Mouse (Mus musculus) gastrocnemius, postnatal 36 days (tissue): ENCODE data around the gene Ky. TPM values are rescaled to one million over a fixed set of nuclear protein-coding genes. Genes with fewer than 3 reads are reported as not detected.

ENCODE experiments used
- DNase-seq, 2 experiments: peaks; one replicate each; pipeline ENCODE4 v3.0.0; 2022
- intact Hi-C: fragments of 180-260 bp; cut with DNase I; formaldehyde crosslinking; loops from one replicate; pipeline ENCODE4 v1.15.1; 2025
- long read RNA-seq, 2 experiments: library from polyadenylated mRNA; stranded (forward); transcript quantifications; one replicate each; pipeline ENCODE4 v2.0.0; 2021
- total RNA-seq, 2 experiments: library from RNA; stranded (reverse); gene quantifications; 2 replicates each; pipeline ENCODE4 v1.2.3; 2021

Gene Ky
- 10 to 100 TPM; 78.9 to 87.7 TPM for total RNA-seq
- long read RNA-seq, experiment 1, full-length matches to known transcripts, result 1 of 13 reads
- long read RNA-seq, experiment 1, partial matches to known transcripts, result 2 of 13 reads
- long read RNA-seq, experiment 1, other reads (novel, unspliced or antisense), result 10 of 13 reads
- long read RNA-seq, experiment 2, full-length matches to known transcripts, result 1 of 27 reads
- long read RNA-seq, experiment 2, partial matches to known transcripts, result 2 of 27 reads
- long read RNA-seq, experiment 2, other reads (novel, unspliced or antisense), result 24 of 27 reads

GRCm38 (mm10) chr9:102505700-102506585, at the start of gene Ky:
TSS of gene Ky (plus strand) at chr9:102505750.
- DNase-seq, result peak; percentile 29 to 57
- intact Hi-C loops, result no loop called here

DNA sequence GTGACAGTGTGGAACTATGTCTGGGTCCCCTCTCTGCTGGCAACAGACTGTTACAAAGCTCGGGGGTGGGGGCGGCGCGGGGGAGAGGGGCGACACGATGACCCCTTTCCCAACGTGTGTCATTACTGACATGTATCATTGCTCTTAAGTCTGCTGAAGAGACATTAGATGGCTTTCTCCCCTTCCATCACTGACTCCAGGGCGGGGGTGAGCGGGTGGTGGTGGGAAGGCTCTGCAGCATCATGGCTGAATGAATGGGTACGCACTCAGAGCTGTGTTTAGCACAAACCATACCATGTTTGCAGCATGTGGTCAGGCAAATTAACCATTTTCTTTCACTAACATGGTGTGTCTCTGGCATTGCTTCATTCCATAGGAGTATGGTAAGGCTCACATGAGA, 43.3 kb upstream of the Ky start:
- intact Hi-C loops, result no loop called here
- DNase-seq, result no peak

DNA sequence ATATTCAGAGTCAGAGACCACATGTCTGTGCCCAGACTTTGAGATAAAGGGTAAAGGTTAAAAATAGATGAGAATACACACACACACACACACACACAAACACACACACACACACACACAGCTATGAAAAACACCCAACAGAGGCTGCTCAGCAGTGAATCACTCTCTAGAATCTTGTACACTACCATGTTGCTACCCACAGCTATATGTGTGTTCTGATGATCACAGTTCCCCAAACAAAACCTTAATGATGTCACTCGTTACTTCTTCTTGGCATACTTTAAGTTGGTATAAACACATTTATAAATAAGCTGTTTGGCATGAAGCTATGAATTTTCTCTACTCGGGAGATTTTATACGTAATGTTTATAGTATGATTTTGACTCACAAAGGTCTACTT, 40.5 kb upstream of the Ky start:
- intact Hi-C loops, result no loop called here
- no peak for DNase-seq

- intact Hi-C loops, result no loop called here
- no peak for DNase-seq
These were observed 39.8 kb upstream of the Ky start for GRCm38 (mm10) chr9:102465726-102466125.

DNA sequence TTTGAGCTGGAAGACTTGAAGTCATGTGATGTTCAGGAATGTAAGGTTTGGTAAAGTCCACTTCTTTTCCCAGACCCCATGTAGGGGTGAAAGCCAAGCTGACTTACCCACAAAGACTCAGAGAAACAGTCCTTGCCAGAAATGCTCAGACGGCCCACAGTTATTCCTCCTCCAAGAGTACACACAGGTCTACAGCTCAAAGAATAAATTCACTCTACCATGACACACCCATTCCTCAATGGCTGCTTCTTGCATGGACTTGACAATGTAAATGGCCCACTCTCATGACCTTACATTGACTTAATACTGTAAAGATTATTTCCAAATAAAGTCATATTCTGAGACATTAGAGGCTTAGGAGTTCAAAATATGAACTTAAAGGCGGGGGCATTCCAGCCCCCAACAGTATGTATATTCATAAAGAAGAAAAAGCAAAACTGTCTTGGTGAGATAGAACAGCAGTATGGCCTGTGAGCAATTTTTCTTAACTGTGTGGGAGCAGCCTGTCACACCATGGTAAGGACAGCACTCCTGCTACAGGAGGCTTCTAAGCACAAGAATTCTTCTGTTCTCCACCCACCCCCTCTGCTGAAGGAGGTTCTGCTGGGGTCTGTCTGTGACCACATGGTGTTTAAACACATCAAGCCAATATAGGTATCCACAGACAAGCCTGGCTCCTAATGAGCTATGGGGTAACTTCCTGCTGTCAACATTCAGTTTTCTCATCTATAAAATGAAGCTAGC, 35.3 kb upstream of the Ky start:
- intact Hi-C loops, result no loop called here
- no peak for DNase-seq

- intact Hi-C loops, result no loop called here
- no peak for DNase-seq
These were observed 27.6 kb upstream of the Ky start for GRCm38 (mm10) chr9:102477767-102478450.

DNA sequence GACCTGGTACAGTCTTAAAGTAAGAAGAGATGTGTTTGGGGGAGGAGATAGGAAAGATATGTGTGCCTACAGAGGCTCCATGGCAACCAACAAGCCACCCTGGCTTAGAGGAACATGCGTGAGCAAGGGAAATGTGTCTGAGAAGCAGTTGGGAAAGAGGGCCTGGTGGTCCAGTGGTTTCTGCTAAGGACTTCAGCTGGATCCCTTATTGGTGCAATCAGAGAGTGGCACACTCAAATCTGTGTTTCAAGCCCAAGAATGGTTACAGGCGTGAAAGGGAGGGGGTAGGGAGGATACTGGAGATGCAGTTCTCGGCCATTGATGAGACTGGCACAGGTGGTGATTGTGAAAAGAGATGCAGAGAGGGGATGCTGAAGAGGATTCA, 27.1 kb upstream of the Ky start:
- intact Hi-C loops, result no loop called here
- no peak for DNase-seq

DNA sequence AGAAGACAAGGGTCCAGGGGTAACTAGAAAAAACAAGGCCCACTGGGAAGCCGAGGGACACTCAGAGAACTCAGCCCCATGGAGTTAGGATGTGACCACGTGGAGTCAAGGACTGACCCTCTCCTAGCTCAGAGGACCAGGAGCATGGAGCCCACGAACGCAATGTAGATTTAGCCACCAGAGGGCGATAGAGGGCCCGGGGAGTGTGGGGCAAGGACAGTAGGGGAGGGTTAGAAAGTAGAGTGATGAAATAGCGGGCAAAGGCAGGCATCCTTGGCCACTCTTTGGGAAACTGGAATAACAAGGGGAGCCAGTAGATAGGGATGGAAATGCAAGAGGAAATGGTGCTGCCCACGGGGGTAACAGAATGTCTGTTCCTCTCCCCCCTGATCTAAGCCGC, 26.5 kb upstream of the Ky start:
- intact Hi-C loops, result no loop called here
- DNase-seq, result no peak

DNA sequence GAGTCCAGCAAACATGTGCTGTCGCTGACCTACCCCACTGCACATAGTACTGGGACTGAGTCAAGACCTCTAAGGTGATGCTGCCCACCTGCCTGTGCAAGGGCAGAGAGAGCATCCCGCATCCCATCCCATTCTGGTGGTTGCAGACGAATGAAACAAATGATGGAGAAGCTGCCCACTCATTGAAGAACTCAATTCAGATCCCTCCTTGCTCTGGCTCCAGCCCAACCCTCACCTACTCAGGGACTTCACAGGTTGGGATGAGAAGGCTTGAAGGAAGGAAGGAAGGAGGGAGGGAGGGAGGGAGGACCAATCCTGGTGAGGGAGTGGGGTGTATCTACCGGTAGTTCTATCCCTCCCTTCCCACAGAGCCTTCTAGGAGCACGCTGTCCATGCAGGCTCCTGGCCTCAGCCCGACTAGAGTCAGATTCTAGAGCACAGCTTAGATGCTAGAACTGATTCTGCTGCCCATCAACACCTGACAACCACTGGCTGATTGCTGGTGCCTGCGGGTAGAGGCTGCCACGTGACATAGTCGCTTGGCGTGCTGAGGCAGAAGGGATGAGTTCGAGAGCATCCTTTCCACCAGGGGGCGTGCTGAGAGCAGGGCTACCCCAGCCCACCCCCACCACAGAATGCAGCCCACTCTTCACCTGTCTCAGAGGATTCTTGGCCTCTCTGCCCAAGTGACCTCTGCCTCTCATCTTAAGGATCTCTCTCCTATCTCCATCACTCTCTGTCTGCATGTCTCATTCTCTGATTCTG, 13.3 kb upstream of the Ky start:
- no peak for DNase-seq
- intact Hi-C loops, result loop anchor here (5.0 kb wide), 1 partner anchor 65 kb away; no protein-coding TSS in a partner anchor

DNA sequence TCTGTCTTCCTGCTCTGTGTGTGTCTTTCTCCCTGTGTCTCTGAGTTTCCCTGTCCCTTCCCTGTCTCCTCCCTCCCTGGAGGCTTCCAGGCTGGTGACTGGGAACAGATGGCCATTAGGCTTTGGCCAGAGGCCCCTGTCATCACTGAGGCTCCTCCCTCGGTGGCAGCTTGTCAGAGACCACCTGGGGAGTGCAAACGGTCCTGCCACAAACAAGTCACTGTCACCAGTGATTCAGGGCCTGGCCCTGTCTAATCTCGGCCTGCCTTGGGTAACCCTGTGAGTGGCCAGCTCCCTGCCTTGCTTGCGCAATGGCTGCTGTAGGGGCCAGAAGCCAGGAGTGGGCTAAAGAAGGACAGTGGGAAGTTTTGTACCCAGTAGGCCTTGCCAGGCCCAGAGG, 12.5 kb upstream of the Ky start:
- DNase-seq, result peak; percentile 41 to 54
- intact Hi-C loops, result loop anchor here (5.0 kb wide), 1 partner anchor 66 kb away; no protein-coding TSS in a partner anchor

DNA sequence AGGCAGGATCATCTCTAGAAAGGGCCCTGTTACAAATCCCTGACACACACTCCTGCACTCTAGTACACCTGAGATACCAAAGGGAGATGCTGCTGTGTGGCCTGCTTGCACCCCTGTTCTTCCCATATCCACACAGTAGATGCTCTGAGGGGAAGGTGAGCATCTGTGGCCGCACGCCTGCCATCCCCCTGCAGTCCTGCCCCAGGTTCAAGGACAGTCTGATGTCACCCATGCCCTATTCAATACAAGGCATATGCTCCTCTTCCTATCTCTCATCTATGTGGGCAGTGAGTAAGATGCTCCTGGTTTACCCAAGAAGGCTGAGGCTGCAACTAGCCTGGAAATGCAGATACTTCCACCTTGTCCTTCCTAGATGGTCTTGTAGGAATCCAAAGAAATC, 11.6 kb upstream of the Ky start:
- intact Hi-C loops, result loop anchor here (5.0 kb wide), 1 partner anchor 67 kb away; no protein-coding TSS in a partner anchor
- no peak for DNase-seq

DNA sequence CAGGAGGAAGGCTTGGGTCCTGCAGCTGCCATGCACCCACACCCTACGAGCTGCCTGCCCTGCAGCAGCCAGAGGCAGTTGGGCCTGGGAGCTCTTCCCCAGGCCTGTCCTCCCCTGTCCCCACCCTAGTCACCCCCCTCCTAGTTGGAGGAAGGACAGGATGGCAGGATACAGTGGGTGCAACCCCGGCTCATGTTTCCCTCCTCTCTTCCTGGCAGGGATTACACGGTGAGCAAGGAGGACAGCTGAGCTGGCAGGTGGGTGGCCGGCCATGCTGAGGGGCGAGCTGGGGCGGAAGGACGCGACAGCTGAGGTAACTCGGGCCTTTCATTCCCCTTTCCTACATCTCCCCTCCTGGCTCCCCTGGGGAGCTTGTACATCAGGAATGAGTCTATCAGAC, 11.1 kb upstream of the Ky start:
- DNase-seq, result peak; percentile 28 to 49
- intact Hi-C loops, result loop anchor here (5.0 kb wide), 1 partner anchor 67 kb away; no protein-coding TSS in a partner anchor

DNA sequence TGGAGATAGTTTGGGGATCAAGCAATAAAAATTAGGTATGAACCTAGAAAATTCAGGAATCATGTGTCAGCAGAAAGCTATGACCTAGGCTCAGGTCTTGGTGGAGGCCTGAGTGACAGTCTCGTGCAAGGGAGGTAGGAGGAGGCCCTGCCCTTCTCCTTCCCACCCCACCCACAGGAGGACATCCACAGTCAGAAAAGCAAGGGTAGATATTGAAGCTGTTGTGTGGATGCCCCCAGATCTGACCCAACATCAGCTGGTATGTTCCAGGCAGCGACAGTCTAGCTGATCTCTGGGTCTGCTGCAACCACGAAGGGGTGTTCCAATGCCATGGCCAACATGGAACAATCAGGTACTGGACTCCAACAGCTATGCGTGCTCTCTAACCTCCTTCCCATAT, 10.3 kb upstream of the Ky start:
- no peak for DNase-seq
- intact Hi-C loops, result loop anchor here (5.0 kb wide), 1 partner anchor 83 kb away; no protein-coding TSS in a partner anchor

DNA sequence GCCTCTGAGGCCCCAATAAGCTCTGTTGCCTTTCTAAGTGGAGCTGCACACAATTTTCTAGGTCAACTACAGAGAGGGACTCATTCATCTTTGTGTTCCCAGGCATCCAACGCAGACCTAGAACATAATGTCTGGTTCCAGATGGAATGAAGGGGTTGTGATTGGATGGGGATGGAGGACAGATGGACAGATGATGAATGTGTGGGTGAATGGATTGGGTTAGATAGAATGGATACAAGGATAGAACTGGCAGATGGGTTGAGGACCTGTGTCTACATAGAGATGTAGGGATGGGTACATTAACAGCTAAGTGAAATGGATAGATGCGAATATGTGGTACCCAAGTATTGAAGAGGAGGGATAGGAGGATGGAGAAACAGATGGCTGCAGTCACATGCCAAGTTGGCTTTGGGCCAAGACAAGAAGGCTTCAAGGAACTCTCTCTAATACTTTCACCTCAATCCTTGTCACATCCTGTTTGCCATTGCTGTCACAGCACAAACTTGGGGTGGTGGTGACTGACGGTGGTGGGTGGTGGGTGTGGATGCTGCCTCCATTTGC, 9.0 kb upstream of the Ky start:
- DNase-seq, result no peak
- intact Hi-C loops, result loop anchor here (5.0 kb wide), 1 partner anchor 84 kb away; no protein-coding TSS in a partner anchor

DNA sequence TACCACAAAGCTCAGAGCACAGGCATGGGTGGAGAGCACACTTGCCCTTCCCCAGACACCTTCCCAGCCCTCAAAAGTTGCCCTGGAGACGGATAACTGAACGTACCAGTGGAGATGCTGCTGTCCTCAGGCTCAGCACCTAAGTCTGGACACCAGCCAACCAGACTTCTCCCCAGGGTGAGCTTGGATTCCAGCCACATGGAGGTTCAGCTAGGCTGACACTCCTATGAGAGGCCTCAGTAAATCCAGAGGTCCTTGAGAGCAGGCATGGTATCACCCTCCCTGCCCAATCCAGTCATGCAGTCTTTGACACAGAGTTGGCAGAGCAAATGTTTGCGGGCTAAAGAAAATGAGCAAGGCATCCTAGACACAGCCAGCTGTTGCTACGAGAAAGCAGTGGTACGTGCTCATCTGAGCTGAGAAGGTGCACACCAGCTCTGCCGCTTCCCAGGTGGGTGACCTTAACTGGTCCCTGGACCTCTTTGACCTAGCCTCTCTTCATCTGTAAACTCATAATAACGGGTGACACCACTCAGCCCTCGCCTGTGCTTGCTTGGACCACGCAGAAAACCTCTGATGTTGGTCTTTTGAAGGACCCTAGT, 8.4 kb upstream of the Ky start:
- intact Hi-C loops, result loop anchor here (5.0 kb wide), 1 partner anchor 85 kb away; no protein-coding TSS in a partner anchor
- DNase-seq, result no peak

DNA sequence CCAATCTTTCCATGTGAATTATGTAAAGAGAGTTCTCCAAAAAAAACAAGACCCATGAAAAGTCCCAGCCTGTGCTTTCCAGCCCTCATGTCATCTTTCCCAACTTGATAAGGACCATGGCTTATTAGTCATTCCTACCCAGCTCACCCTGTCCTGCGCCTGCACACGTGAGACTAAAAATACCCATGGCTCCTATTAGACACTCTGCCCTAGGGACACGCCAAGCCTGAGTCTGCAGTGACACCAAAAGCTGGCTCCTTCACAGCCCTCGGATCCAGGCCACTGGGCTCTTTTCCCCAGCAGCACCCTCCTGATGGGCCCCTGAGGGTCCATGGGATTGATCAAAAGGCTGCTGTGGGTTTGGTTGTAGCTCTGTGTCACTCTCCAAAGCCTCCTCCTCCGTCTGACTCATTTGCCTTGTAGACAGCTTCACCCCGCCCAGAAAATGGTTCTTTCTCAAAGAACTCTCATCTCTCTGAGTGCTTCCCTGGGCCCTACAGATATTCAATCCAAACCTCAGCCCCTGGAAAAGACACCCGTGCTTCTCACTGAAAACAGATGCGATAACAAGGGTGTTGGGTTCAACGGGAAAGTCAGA, 7.6 kb upstream of the Ky start:
- DNase-seq, result peak in 1 of 2 experiments; percentile 46
- intact Hi-C loops, result loop anchor here (5.0 kb wide), 1 partner anchor 86 kb away; no protein-coding TSS in a partner anchor

DNA sequence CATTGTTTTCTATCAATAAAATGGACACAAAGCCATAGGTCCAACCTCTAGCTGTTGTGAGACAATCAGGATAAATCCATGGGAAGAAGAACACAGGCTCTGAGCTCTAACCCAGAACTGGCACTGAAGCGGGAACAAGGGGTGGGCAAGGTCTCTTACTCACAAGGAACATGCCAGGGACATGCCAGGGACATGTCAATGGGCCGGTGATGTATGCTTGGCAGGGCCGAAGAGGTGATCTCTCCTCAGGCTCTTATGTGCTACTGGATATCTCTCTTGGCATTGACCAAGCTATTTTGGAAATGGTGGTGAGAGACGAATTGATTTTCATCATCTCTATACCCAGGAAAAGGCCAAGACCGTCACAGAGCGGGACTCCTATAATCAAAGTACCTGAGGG, 6.8 kb upstream of the Ky start:
- no peak for DNase-seq
- intact Hi-C loops, result loop anchor here (5.0 kb wide), 1 partner anchor 86 kb away; no protein-coding TSS in a partner anchor

GRCm38 (mm10) chr9:102499266-102499665, 6.3 kb upstream of the Ky start:
- no peak for DNase-seq
- intact Hi-C loops, result loop anchor here (5.0 kb wide), 1 partner anchor 87 kb away; no protein-coding TSS in a partner anchor
